Comparison of ENCODE assay signal across 10 mouse cellular contexts in the genomic region with DNA sequence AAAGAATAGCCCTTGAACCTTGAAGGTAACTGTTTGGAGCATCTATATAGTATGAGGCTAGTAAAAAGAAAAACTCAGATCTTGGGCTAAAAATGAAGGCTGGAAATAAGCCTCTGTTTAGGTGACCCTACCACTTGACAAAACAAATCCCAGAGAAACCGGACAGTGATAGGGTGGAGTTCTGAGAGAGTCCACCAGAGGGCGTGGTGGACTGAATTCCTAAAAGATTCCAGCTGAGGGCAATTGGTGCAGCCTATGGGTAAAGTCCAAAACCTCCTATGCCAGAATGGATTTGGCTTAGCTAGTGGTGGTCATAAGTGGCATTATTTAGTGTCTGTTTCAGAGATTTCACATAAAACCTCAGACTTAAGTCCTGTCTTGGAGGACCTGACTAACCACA. TPM values are rescaled to one million over a fixed set of nuclear protein-coding genes. Genes with fewer than 3 reads are reported as not detected.
DNase-seq lines count a peak whose midpoint lies in the region; ATAC-seq and TF ChIP-seq lines count a peak whose summit lies in the region.
"Had no signal": no experiment of that assay in that cellular context is flagged by ENCODE, and none has a peak within 500 bp of the region (broad histone marks: within the 10 kb centered on the region; RNA-seq: fewer than 3 reads in every experiment).

No protein-coding gene starts in this region.

- H3K27ac ChIP-seq in kidney, adult 2 months (ENCODE audit: insufficient read depth, low read depth, low read length), result no peak overlapping the region
- H3K27ac ChIP-seq in kidney, embryonic 16.5 days (ENCODE audit: low read length), result no peak overlapping the region
- H3K27ac ChIP-seq in CH12.LX (ENCODE audit: insufficient read depth, low read depth), result no peak overlapping the region
- H3K27ac ChIP-seq in small intestine, adult 2 months (ENCODE audit: insufficient read depth, low read depth, low read length), result no peak overlapping the region
- H3K27ac ChIP-seq: embryonic facial prominence, embryonic 15.5 days; limb, embryonic 12.5 days had no signal

- no peaks in the 10 kb centered on the region for H3K79me2 ChIP-seq in CH12.LX (replicated peaks; ENCODE audit: control insufficient read depth, extremely low read depth, insufficient read depth, poor library complexity, severe bottlenecking)

- WGBS in kidney, adult 2 months, result 36% methylated on average over 2 of the region's 2 CpGs
- 29% methylated on average over 2 of the region's 2 CpGs for WGBS in kidney, embryonic 16.5 days
- WGBS in small intestine, adult 2 months, result 16% methylated on average over 2 of the region's 2 CpGs

- TF ChIP-seq EP300 in CH12.LX (IDR thresholded peaks at IDR 0.05; ENCODE audit: low read length), result no peak

- TF ChIP-seq RAD21 in CH12.LX (IDR thresholded peaks at IDR 0.05; ENCODE audit: low read depth, low read length), result peak; percentile 63

- H3K4me3 ChIP-seq in kidney, adult 2 months (ENCODE audit: insufficient read depth, low read depth, low read length), result no peak overlapping the region
- H3K4me3 ChIP-seq in kidney, embryonic 16.5 days (ENCODE audit: low read length), result no peak overlapping the region
- H3K4me3 ChIP-seq in CH12.LX (replicated peaks in 1 of 3; ENCODE audit: low read depth in 2 of 3, low read length in 2 of 3, poor library complexity in 1 of 3), result no peak overlapping the region
- H3K4me3 ChIP-seq in small intestine, adult 2 months (ENCODE audit: low read depth, low read length), result no peak overlapping the region
- H3K4me3 ChIP-seq: embryonic facial prominence, embryonic 15.5 days; limb, embryonic 12.5 days had no signal

- H3K9me3 ChIP-seq in kidney, embryonic 16.5 days (ENCODE audit: low read length), result no peaks in the 10 kb centered on the region
- no peaks in the 10 kb centered on the region for H3K9me3 ChIP-seq in CH12.LX (replicated peaks; ENCODE audit: low read length)
- H3K9me3 ChIP-seq: embryonic facial prominence, embryonic 15.5 days; limb, embryonic 12.5 days had no signal

- no peak for TF ChIP-seq POLR2A in kidney, adult 2 months (IDR thresholded peaks at IDR 0.05; ENCODE audit: low read depth, low read length)
- no peak for TF ChIP-seq POLR2A in CH12.LX (IDR thresholded peaks at IDR 0.05; ENCODE audit: low read depth, low read length)
- no peak for TF ChIP-seq POLR2A in small intestine, adult 2 months (IDR thresholded peaks at IDR 0.05; ENCODE audit: low read depth, low read length)

- H3K4me2 ChIP-seq in kidney, embryonic 16.5 days (replicated peaks; ENCODE audit: low read depth, low read length), result no peak overlapping the region
- H3K4me2 ChIP-seq in CH12.LX (ENCODE audit: insufficient read depth, low read depth, poor library complexity, severe bottlenecking), result no peak overlapping the region
- H3K4me2 ChIP-seq: embryonic facial prominence, embryonic 15.5 days; limb, embryonic 12.5 days had no signal

- H3K27me3 ChIP-seq in kidney, adult 2 months (replicated peaks; ENCODE audit: control insufficient read depth, insufficient read depth, low read length), result no peaks in the 10 kb centered on the region
- H3K27me3 ChIP-seq in kidney, embryonic 16.5 days (ENCODE audit: insufficient read depth, low read length), result no peaks in the 10 kb centered on the region
- peaks cover 76% of the 10 kb centered on the region for H3K27me3 ChIP-seq in CH12.LX (replicated peaks)
- H3K27me3 ChIP-seq in small intestine, adult 2 months (ENCODE audit: control insufficient read depth, insufficient read depth, low read length), result no peaks in the 10 kb centered on the region
- H3K27me3 ChIP-seq: embryonic facial prominence, embryonic 15.5 days; limb, embryonic 12.5 days had no signal

- dilution Hi-C loops in CH12.LX (cut with MboI; ENCODE audit: extremely low pct_ligation_motif_present, extremely low pct_unique_long_range_greater_than_20kb, low sequenced_read_pairs), result no loop called here

- H3K9ac ChIP-seq in kidney, embryonic 16.5 days (replicated peaks; ENCODE audit: low read length), result no peak overlapping the region
- H3K9ac ChIP-seq in CH12.LX (ENCODE audit: insufficient read depth, low read depth), result no peak overlapping the region
- H3K9ac ChIP-seq: embryonic facial prominence, embryonic 15.5 days; limb, embryonic 12.5 days had no signal

- no peaks in the 10 kb centered on the region for H3K36me3 ChIP-seq in kidney, adult 2 months (ENCODE audit: control insufficient read depth, insufficient read depth, low read length)
- no peaks in the 10 kb centered on the region for H3K36me3 ChIP-seq in kidney, embryonic 16.5 days (ENCODE audit: insufficient read depth, low read length)
- no peaks in the 10 kb centered on the region for H3K36me3 ChIP-seq in CH12.LX (replicated peaks in 1 of 2; ENCODE audit: control insufficient read depth in 1 of 2, insufficient read depth in 1 of 2, low read length in 1 of 2)
- no peaks in the 10 kb centered on the region for H3K36me3 ChIP-seq in small intestine, adult 2 months (ENCODE audit: control insufficient read depth, insufficient read depth, low read length)
- H3K36me3 ChIP-seq: embryonic facial prominence, embryonic 15.5 days; limb, embryonic 12.5 days had no signal

- ATAC-seq in kidney, embryonic 16.5 days (ENCODE audit: low FRiP score, low TSS enrichment), result no peak
- 0 out of 2 replicates have a peak, but pooled peaks have one; percentile 42 for ATAC-seq in common myeloid progenitor, adult 5-6 weeks (replicated peaks; ENCODE audit: low read depth, poor library complexity, severe bottlenecking)

- no peaks in the 10 kb centered on the region for H3K4me1 ChIP-seq in kidney, adult 2 months (ENCODE audit: control insufficient read depth, insufficient read depth, low read length)
- no peaks in the 10 kb centered on the region for H3K4me1 ChIP-seq in kidney, embryonic 16.5 days (ENCODE audit: insufficient read depth, low read length)
- no peaks in the 10 kb centered on the region for H3K4me1 ChIP-seq in CH12.LX (ENCODE audit: control insufficient read depth in 1 of 2, insufficient read depth in 2 of 2)
- no peaks in the 10 kb centered on the region for H3K4me1 ChIP-seq in small intestine, adult 2 months (ENCODE audit: control insufficient read depth, insufficient read depth, insufficient read length, low read length)
- H3K4me1 ChIP-seq: embryonic facial prominence, embryonic 15.5 days; limb, embryonic 12.5 days had no signal

- TF ChIP-seq CTCF in kidney, adult 2 months (conservative IDR thresholded peaks at IDR 0.05; ENCODE audit: insufficient read depth, insufficient read length, low read depth, low read length), result peak; percentile 53
- TF ChIP-seq CTCF in CH12.LX (conservative IDR thresholded peaks at IDR 0.05 in 1 of 2, IDR thresholded peaks at IDR 0.05 in 1 of 2; ENCODE audit: low read depth in 2 of 2, low read length in 2 of 2), result peak; percentile 78 to 87
- TF ChIP-seq CTCF in small intestine, adult 2 months (IDR thresholded peaks at IDR 0.05; ENCODE audit: extremely low read depth, insufficient read length, insufficient replicate concordance, low read depth, low read length), result peak; percentile 16; the same call in 1 of the 2 replicates

- peak; percentile 59 for DNase-seq in kidney, adult 2 months
- peak; percentile 34 for DNase-seq in CH12.LX (ENCODE audit: extremely low read depth)
- DNase-seq in R1 (ENCODE audit: low read depth, low spot score), result peak; percentile 67
- DNase-seq in kidney, postnatal 4 days, result peak; percentile 55 to 59
- DNase-seq in spleen, postnatal 14 days (ENCODE audit: low spot score in 2 of 2), result no peak

- in situ Hi-C loops in CH12.LX (cut with MboI; ENCODE audit: low pct_ligation_motif_present, low pct_unique_long_range_greater_than_20kb, low sequenced_read_pairs), result no loop called here

TF ChIP-seq in CH12.LX, 34 proteins besides CTCF, POLR2A, EP300 and RAD21:
- 0 out of 2 replicates have a peak, but pooled peaks have one; percentile 7 for TF ChIP-seq ZC3H11A (IDR thresholded peaks at IDR 0.05; ENCODE audit: low read depth, low read length)
- peak; percentile 73 for TF ChIP-seq SMC3 (IDR thresholded peaks at IDR 0.05; ENCODE audit: low read depth, low read length)
- TF ChIP-seq ETS1 (conservative IDR thresholded peaks at IDR 0.05; ENCODE audit: low read depth, low read length), result no peak
- TF ChIP-seq NELFE (IDR thresholded peaks at IDR 0.05; ENCODE audit: low read depth, low read length), result no peak

RNA-seq across cellular contexts. Expression of gene Glra1, which starts 36.9 kb away (rescaled TPM):
- polyA plus RNA-seq in kidney, adult 2 months (2012; rRNA removed), result not detected in 2 replicates
- polyA plus RNA-seq in kidney, embryonic 16.5 days (2015; fragmentation: Nextera tagmentation; extraction: Ambion mirVana), result not detected in 2 replicates
- total RNA-seq in CH12.LX (2012; rRNA removed), result not detected in 2 replicates
- total RNA-seq in CH12.LX (2014; rRNA removed), result not detected in 2 replicates
- polyA plus RNA-seq in CH12.LX (2012; ENCODE audit: insufficient read length, low read depth), result not detected in 2 replicates
- total RNA-seq in common myeloid progenitor, adult 5-6 weeks (2017), result not detected in 2 replicates
- not detected in 2 replicates for polyA plus RNA-seq in small intestine, adult 2 months (2012; rRNA removed)
- polyA plus RNA-seq: embryonic facial prominence, embryonic 15.5 days; limb, embryonic 12.5 days had no signal

Comparison
In these comparisons a context has a peak if more than half of its experiments do, and no peak if none do; other contexts are left out.
1. DNase-seq: peak in kidney, adult 2 months (single experiment), CH12.LX (single experiment), R1 (single experiment) and kidney, postnatal 4 days (2 of 2); none in spleen, postnatal 14 days (0 of 2).
2. CTCF ChIP-seq: peak in every context shown above with its lines; median percentile 82 in CH12.LX; 53 in kidney, adult 2 months; 16 in small intestine, adult 2 months.